Mouse (Mus musculus): ENCODE data around the gene Gm10721.
"Not testable (repeated sequence)": the region's sequence is repeated elsewhere in the genome, so short reads cannot be mapped to it uniquely, and the experiment has no call there.

Gene Gm10721

DNA sequence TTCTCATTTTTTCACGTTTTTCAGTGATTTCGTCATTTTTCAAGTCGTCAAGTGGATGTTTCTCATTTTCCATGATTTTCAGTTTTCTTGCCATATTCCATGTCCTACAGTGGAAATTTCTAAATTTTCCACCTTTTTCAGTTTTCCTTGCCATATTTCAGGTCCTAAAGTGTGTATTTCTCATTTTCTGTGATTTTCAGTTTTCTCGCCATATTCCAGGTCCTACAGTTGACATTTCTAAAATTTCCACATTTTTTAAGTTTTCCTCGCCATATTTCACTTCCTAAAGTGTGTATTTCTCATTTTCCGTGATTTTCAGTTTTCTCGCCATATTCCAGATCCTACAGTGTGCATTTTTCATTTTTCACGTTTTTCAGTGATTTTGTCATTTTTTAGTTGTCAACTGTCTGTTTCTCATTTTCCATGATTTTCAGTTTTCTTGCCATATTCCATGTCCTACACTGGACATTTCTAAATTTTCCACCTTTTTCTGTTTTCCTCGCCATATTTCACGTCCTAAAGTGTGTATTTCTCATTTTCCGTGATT is at the start of gene Gm10721:
Gene Gm10721 (plus strand): TSS at position 408 of the 547 bp plus-strand sequence.
- DNase-seq (ENCODE audit: low read depth, low spot score): not testable (repeated sequence)

DNA sequence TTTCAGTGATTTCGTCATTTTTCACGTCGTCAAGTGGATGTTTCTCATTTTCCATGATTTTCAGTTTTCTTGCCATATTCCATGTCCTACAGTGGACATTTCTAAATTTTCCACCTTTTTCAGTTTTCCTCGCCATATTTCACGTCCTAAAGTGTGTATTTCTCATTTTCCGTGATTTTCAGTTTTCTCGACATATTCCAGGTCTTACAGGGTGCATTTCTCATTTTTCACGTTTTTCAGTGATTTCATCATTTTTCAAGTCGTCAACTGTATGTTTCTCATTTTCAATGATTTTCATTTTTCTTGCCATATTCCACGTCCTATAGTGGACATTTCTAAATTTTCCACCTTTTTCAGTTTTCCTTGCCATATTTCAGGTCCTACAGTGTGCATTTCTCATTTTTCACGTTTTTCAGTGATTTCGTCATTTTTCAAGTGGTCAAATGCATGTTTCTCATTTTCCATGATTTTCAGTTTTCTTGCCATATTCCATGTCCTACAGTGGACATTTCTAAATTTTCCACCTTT is 12.4 kb upstream of the Gm10721 start, which contains the start of gene Gm10722:
Gene Gm10722 (plus strand): TSS at position 478 of the 528 bp plus-strand sequence.
- peak; percentile 22 for DNase-seq (ENCODE audit: low read depth, low spot score)

DNA sequence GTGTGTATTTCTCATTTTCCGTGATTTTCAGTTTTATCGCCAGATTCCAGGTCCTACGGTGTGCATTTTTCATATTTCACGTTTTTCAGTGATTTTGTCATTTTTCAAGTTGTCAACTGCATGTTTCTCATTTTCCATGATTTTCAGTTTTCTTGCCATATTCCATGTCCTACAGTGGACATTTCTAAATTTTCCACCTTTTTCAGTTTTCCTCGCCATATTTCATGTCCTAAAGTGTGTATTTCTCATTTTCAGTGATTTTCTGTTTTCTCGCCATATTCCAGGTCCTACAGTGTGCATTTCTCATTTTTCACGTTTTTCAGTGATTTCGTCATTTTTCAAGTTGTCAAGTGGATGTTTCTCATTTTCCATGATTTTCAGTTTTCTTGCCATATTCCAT is 11.9 kb upstream of the Gm10721 start:
- DNase-seq (ENCODE audit: low read depth, low spot score): not testable (repeated sequence)

DNA sequence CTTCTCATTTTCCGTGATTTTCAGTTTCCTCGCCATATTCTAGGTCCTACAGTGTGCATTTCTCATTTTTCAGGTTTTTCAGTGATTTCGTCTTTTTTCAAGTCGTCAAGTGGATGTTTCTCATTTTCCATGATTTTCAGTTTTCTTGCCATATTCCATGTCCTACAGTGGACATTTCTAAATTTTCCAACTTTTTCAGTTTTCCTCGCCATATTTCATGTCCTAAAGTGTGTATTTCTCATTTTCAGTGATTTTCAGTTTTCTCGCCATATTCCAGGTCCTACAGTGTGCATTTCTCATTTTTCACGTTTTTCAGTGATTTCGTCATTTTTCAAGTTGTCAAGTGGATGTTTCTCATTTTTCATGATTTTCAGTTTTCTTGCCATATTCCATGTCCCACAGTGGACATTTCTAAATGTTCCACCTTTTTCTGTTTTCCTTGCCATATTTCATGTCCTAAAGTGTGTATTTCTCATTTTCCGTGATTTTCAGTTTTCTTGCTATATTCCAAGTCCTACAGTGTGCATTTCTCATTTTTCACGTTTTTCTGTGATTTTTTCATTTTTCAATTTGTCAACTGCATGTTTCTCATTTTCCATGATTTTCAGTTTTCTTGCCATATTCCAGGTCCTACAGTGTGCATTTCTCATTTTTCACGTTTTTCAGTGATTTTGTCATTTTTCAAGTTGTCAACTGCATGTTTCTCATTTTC is 10.8 kb upstream of the Gm10721 start:
- DNase-seq (ENCODE audit: low read depth, low spot score): not testable (repeated sequence)

DNA sequence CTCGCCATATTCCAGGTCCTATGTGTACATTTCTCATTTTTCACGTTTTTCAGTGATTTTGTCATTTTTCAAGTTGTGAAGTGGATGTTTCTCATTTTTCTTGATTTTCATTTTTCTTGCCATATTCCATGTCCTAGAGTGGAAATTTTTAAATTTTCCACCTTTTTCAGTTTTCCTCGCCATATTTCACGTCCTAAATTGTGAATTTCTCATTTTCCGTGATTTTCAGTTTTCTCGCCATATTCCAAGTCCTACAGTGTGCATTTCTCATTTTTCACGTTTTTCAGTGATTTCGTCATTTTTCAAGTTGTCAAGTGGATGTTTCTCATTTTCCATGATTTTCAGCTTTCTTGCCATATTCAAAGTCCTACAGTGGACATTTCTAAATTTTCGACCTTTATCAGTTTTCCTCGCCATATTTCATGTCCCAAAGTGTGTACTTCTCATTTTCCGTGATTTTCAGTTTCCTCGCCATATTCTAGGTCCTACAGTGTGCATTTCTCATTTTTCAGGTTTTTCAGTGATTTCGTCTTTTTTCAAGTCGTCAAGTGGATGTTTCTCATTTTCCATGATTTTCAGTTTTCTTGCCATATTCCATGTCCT is 10.0 kb upstream of the Gm10721 start, which contains the start of gene Gm11168:
Gene Gm11168 (plus strand): TSS at position 553 of the 603 bp plus-strand sequence.
- DNase-seq (ENCODE audit: low read depth, low spot score): not testable (repeated sequence)

DNA sequence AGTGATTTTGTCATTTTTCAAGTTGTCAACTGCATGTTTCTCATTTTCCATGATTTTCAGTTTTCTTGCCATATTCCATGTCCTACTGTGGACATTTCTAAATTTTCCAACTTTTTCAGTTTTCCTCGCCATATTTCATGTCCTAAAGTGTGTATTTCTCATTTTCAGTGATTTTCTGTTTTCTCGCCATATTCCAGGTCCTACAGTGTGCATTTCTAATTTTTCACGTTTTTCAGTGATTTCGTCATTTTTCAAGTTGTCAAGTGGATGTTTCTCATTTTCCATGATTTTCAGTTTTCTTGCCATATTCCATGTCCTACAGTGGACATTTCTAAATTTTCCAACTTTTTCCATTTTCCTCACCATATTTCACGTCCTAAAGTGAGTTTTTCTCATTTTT is 6.8 kb upstream of the Gm10721 start:
- not testable (repeated sequence) for DNase-seq (ENCODE audit: low read depth, low spot score)

DNA sequence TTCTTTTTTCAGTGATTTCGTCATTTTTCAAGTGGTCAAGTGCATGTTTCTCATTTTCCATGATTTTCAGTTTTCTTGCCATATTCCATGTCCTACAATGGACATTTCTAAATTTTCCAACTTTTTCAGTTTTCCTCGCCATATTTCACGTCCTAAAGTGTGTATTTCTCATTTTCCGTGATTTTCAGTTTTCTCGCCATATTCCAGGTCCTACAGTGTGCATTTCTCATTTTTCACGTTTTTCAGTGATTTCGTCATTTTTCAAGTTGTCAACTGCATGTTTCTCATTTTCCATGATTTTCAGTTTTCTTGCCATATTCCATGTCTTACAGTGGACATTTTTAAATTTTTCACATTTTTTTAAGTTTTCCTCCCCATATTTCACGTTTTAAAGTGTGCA is 6.3 kb upstream of the Gm10721 start:
- not testable (repeated sequence) for DNase-seq (ENCODE audit: low read depth, low spot score)

DNA sequence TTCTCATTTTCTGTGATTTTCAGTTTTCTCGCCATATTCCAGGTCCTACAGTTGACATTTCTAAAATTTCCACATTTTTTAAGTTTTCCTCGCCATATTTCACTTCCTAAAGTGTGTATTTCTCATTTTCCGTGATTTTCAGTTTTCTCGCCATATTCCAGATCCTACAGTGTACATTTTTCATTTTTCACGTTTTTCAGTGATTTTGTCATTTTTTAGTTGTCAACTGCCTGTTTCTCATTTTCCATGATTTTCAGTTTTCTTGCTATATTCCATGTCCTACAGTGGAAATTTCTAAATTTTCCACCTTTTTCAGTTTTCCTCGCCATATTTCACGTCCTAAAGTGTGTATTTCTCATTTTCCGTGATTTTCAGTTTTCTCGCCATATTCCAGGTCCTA is 5.7 kb upstream of the Gm10721 start:
- DNase-seq (ENCODE audit: low read depth, low spot score): peak; percentile 8

DNA sequence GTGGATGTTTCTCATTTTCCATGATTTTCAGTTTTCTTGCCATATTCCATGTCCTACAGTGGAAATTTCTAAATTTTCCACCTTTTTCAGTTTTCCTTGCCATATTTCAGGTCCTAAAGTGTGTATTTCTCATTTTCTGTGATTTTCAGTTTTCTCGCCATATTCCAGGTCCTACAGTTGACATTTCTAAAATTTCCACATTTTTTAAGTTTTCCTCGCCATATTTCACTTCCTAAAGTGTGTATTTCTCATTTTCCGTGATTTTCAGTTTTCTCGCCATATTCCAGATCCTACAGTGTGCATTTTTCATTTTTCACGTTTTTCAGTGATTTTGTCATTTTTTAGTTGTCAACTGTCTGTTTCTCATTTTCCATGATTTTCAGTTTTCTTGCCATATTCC is 3.6 kb upstream of the Gm10721 start:
- DNase-seq (ENCODE audit: low read depth, low spot score): not testable (repeated sequence)

DNA sequence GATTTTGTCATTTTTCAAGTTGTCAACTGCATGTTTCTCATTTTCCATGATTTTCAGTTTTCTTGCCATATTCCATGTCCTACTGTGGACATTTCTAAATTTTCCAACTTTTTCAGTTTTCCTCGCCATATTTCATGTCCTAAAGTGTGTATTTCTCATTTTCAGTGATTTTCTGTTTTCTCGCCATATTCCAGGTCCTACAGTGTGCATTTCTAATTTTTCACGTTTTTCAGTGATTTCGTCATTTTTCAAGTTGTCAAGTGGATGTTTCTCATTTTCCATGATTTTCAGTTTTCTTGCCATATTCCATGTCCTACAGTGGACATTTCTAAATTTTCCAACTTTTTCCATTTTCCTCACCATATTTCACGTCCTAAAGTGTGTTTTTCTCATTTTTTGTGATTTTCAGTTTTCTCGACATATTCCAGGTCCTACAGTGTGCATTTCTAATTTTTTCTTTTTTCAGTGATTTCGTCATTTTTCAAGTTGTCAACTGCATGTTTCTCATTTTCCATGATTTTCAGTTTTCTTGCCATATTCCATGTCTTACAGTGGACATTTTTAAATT is 802 bp upstream of the Gm10721 start:
- DNase-seq (ENCODE audit: low read depth, low spot score): not testable (repeated sequence)

DNA sequence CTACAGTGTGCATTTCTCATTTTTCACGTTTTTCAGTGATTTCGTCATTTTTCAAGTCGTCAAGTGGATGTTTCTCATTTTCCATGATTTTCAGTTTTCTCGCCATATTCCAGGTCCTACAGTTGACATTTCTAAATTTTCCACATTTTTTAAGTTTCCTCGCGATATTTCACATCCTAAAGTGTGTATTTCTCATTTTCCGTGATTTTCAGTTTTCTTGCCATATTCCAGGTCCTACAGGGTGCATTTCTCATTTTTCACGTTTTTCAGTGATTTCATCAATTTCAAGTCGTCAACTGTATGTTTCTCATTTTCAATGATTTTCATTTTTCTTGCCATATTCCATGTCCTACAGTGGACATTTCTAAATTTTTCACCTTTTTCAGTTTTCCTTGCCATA is 2.4 kb downstream of the Gm10721 start, which contains the start of gene Gm10720:
Gene Gm10720 (plus strand): TSS at position 301 of the 400 bp plus-strand sequence.
- not testable (repeated sequence) for DNase-seq (ENCODE audit: low read depth, low spot score)

DNA sequence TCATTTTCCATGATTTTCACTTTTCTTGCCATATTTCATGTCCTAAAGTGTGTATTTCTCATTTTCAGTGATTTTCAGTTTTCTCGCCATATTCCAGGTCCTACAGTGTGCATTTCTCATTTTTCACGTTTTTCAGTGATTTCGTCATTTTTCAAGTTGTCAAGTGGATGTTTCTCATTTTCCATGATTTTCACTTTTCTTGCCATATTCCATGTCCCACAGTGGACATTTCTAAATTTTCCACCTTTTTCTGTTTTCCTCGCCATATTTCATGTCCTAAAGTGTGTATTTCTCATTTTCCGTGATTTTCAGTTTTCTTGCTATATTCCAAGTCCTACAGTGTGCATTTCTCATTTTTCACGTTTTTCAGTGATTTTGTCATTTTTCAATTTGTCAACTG is 3.0 kb downstream of the Gm10721 start:
- DNase-seq (ENCODE audit: low read depth, low spot score): not testable (repeated sequence)

DNA sequence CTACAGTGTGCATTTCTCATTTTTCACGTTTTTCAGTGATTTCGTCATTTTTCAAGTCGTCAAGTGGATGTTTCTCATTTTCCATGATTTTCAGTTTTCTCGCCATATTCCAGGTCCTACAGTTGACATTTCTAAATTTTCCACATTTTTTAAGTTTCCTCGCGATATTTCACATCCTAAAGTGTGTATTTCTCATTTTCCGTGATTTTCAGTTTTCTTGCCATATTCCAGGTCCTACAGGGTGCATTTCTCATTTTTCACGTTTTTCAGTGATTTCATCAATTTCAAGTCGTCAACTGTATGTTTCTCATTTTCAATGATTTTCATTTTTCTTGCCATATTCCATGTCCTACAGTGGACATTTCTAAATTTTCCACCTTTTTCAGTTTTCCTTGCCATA is 4.2 kb downstream of the Gm10721 start, which contains the start of gene Gm10719:
Gene Gm10719 (plus strand): TSS at position 301 of the 400 bp plus-strand sequence.
- DNase-seq (ENCODE audit: low read depth, low spot score): not testable (repeated sequence)

DNA sequence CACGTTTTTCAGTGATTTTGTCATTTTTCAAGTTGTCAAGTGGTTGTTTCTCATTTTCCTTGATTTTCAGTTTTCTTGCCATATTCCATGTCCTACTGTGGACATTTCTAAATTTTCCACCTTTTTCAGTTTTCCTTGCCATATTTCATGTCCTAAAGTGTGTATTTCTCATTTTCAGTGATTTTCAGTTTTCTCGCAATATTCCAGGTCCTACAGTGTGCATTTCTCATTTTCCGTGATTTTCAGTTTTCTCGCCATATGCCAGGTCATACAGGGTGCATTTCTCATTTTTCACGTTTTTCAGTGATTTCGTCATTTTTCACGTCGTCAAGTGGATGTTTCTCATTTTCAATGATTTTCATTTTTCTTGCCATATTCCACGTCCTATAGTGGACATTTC is 6.0 kb downstream of the Gm10721 start:
- DNase-seq (ENCODE audit: low read depth, low spot score): not testable (repeated sequence)

DNA sequence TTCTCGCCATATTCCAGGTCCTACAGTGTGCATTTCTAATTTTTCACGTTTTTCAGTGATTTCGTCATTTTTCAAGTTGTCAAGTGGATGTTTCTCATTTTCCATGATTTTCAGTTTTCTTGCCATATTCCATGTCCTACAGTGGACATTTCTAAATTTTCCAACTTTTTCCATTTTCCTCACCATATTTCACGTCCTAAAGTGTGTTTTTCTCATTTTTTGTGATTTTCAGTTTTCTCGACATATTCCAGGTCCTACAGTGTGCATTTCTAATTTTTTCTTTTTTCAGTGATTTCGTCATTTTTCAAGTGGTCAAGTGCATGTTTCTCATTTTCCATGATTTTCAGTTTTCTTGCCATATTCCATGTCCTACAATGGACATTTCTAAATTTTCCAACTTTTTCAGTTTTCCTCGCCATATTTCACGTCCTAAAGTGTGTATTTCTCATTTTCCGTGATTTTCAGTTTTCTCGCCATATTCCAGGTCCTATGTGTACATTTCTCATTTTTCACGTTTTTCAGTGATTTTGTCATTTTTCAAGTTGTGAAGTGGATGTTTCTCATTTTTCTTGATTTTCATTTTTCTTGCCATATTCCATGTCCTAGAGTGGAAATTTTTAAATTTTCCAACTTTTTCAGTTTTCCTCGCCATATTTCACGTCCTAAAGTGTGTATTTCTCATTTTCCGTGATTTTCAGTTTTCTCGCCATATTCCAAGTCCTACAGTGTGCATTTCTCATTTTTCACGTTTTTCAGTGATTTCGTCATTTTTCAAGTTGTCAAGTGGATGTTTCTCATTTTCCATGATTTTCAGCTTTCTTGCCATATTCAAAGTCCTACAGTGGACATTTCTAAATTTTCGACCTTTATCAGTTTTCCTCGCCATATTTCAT is 7.1 kb downstream of the Gm10721 start:
- not testable (repeated sequence) for DNase-seq (ENCODE audit: low read depth, low spot score)

DNA sequence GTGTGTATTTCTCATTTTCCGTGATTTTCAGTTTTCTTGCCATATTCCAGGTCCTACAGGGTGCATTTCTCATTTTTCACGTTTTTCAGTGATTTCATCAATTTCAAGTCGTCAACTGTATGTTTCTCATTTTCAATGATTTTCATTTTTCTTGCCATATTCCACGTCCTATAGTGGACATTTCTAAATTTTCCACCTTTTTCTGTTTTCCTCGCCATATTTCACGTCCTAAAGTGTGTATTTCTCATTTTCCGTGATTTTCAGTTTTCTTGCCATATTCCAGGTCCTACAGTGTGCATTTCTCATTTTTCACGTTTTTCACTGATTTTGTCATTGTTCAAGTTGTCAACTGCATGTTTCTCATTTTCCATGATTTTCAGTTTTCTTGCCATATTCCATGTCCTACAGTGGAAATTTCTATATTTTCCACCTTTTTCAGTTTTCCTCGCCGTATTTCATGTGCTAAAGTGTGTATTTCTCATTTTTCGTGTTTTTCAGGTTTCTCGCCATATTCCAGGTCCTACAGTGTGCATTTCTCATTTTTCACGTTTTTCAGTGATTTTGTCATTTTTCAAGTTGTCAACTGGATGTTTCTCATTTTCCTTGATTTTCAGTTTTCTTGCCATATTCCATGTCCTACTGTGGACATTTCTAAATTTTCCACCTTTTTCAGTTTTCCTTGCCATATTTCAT is 9.5 kb downstream of the Gm10721 start:
- DNase-seq (ENCODE audit: low read depth, low spot score): peak; percentile 2

DNA sequence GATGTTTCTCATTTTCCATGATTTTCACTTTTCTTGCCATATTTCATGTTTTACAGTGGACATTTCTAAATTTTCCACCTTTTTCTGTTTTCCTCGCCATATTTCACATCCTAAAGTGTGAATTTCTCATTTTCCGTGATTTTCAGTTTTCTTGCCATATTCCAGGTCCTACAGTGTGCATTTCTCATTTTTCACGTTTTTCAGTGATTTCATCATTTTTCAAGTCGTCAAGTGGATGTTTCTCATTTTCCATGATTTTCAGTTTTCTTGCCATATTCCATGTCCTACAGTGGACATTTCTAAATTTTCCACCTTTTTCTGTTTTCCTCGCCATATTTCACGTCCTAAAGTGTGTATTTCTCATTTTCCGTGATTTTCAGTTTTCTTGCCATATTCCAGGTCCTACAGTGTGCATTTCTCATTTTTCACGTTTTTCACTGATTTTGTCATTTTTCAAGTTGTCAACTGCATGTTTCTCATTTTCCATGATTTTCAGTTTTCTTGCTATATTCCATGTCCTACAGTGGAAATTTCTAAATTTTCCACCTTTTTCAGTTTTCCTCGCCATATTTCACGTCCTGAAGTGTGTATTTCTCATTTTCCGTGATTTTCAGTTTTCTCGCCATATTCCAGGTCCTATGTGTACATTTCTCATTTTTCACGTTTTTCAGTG is 10.5 kb downstream of the Gm10721 start, which contains the start of gene Gm10718:
Gene Gm10718 (plus strand): TSS at position 236 of the 673 bp plus-strand sequence.
- DNase-seq (ENCODE audit: low read depth, low spot score): not testable (repeated sequence)

DNA sequence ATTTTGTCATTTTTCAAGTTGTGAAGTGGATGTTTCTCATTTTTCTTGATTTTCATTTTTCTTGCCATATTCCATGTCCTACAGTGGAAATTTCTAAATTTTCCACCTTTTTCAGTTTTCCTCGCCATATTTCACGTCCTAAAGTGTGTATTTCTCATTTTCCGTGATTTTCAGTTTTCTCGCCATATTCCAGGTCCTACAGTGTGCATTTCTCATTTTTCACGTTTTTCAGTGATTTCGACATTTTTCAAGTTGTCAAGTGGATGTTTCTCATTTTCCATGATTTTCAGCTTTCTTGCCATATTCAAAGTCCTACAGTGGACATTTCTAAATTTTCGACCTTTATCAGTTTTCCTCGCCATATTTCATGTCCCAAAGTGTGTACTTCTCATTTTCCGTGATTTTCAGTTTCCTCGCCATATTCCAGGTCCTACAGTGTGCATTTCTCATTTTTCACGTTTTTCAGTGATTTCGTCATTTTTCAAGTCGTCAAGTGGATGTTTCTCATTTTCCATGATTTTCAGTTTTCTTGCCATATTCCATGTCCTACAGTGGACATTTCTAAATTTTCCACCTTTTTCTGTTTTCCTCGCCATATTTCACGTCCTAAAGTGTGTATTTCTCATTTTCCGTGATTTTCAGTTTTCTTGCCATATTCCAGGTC is 11.2 kb downstream of the Gm10721 start:
- DNase-seq (ENCODE audit: low read depth, low spot score): not testable (repeated sequence)

DNA sequence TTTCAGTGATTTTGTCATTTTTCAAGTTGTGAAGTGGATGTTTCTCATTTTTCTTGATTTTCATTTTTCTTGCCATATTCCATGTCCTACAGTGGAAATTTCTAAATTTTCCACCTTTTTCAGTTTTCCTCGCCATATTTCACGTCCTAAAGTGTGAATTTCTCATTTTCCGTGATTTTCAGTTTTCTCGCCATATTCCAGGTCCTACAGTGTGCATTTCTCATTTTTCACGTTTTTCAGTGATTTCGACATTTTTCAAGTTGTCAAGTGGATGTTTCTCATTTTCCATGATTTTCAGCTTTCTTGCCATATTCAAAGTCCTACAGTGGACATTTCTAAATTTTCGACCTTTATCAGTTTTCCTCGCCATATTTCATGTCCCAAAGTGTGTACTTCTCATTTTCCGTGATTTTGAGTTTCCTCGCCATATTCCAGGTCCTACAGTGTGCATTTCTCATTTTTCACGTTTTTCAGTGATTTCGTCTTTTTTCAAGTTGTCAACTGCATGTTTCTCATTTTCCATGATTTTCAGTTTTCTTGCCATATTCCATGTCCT is 12.1 kb downstream of the Gm10721 start, which contains the start of gene Gm10717:
Gene Gm10717 (plus strand): TSS at position 506 of the 556 bp plus-strand sequence.
- DNase-seq (ENCODE audit: low read depth, low spot score): not testable (repeated sequence)

Measured in retina, adult 2 months (tissue).